Mouse (Mus musculus) hindbrain, embryonic 15.5 days (tissue): ENCODE measurements at regions not wholly inside any gene's neighbourhood (a gene's known extent, or its start where the extent isn't known, plus 50 kb on each side); places are given as distances from the start of the nearest gene placed in this dataset.

Source experiments
- ATAC-seq: fragments of 200-750 bp; cut with Nextera tagmentation; 2 replicates; pipeline ENCODE4 v1.8.0; 2017; ENCODE audit warnings: low read depth, moderate number of reproducible peaks, moderate TSS enrichment; ENCODE audit not compliant: low FRiP score
- H3K27ac ChIP-seq: fragments of 300-500 bp; sonication (generic); replicated peaks from 2 replicates; pipeline ENCODE4 v1.5.1; 2015; ENCODE audit warnings: mild to moderate bottlenecking, inconsistent platforms
- H3K27me3 ChIP-seq: fragments of 300-500 bp; sonication (generic); 2 replicates; pipeline ENCODE4 v1.6.1; 2015; ENCODE audit warnings: control low read depth, inconsistent platforms
- H3K36me3 ChIP-seq: fragments of 300-500 bp; sonication (generic); 2 replicates; pipeline ENCODE4 v1.6.1; 2015; ENCODE audit warnings: control low read depth, inconsistent platforms
- H3K4me1 ChIP-seq: fragments of 300-500 bp; sonication (generic); replicated peaks from 2 replicates; pipeline ENCODE4 v1.6.1; 2015; ENCODE audit warnings: control low read depth, inconsistent platforms
- H3K4me2 ChIP-seq: fragments of 300-500 bp; sonication (generic); 2 replicates; pipeline ENCODE4 v1.6.1; 2015; ENCODE audit warnings: moderate library complexity, mild to moderate bottlenecking, inconsistent platforms
- H3K4me3 ChIP-seq: fragments of 300-500 bp; sonication (generic); 2 replicates; pipeline ENCODE4 v1.5.1; 2015; ENCODE audit warnings: mild to moderate bottlenecking, inconsistent platforms
- H3K9ac ChIP-seq: fragments of 300-500 bp; sonication (generic); 2 replicates; pipeline ENCODE4 v1.6.1; 2015; ENCODE audit warnings: inconsistent platforms
- H3K9me3 ChIP-seq: fragments of 300-500 bp; sonication (generic); 2 replicates; pipeline ENCODE4 v1.6.1; 2016; ENCODE audit warnings: control low read depth, inconsistent platforms
- WGBS: fragments of 180-500 bp; shearing (Covaris S2); methylation state at CpG from one replicate; pipeline ENCODE4 v1.1.7; 2015; 5-methylcytosine and 5-hydroxymethylcytosine counted together

GRCm38 (mm10) chr19:32881443-32881842 is 124.1 kb downstream of the Pten start:
- ATAC-seq, result no peak
- no peak overlapping the region for H3K9ac ChIP-seq
- no peaks in the 10 kb centered on the region for H3K36me3 ChIP-seq
- 0 out of 2 replicates have a peak, but pooled peaks cover 4% of the 10 kb centered on the region for H3K4me1 ChIP-seq
- H3K4me3 ChIP-seq, result no peak overlapping the region
- H3K27me3 ChIP-seq, result no peaks in the 10 kb centered on the region
- WGBS, result 88% methylated on average over 3 of the region's 3 CpGs
- H3K27ac ChIP-seq, result no peak overlapping the region
- no peaks in the 10 kb centered on the region for H3K9me3 ChIP-seq
- H3K4me2 ChIP-seq, result no peak overlapping the region

- 79% methylated on average over 3 of the region's 3 CpGs for WGBS
- Histone ChIP-seq H3K9me3 (no peaks in the 10 kb centered on the region), H3K27me3 (no peaks in the 10 kb centered on the region), H3K4me3 (no peak overlapping the region), H3K4me2 (no peak overlapping the region), H3K9ac (no peak overlapping the region), H3K36me3 (no peaks in the 10 kb centered on the region), H3K4me1 (0 out of 2 replicates have a peak, but pooled peaks cover 4% of the 10 kb centered on the region), H3K27ac (no peak overlapping the region)
- no peak for ATAC-seq
These were observed 127.0 kb downstream of the Pten start for GRCm38 (mm10) chr19:32884279-32884678.

- no peaks in the 10 kb centered on the region for H3K9me3 ChIP-seq
- 0 out of 2 replicates have a peak, but pooled peaks cover 4% of the 10 kb centered on the region for H3K4me1 ChIP-seq
- WGBS, result 44% methylated on average over 12 of the region's 12 CpGs
- H3K4me2 ChIP-seq, result peak overlapping the region; percentile 22; the same call in 1 of the 2 replicates
- no peaks in the 10 kb centered on the region for H3K27me3 ChIP-seq
- no peaks in the 10 kb centered on the region for H3K36me3 ChIP-seq
- no peak overlapping the region for H3K27ac ChIP-seq
- peak; percentile 51; the same call in 1 of the 2 replicates for ATAC-seq
- no peak overlapping the region for H3K9ac ChIP-seq
- no peak overlapping the region for H3K4me3 ChIP-seq
These were observed 128.3 kb downstream of the Pten start for GRCm38 (mm10) chr19:32885481-32886131.

- H3K27me3 ChIP-seq, result no peaks in the 10 kb centered on the region
- H3K27ac ChIP-seq, result no peak overlapping the region
- no peak overlapping the region for H3K9ac ChIP-seq
- H3K9me3 ChIP-seq, result no peaks in the 10 kb centered on the region
- 79% methylated on average over 7 of the region's 7 CpGs for WGBS
- 0 out of 2 replicates have a peak, but pooled peaks cover 4% of the 10 kb centered on the region for H3K4me1 ChIP-seq
- H3K4me2 ChIP-seq, result no peak overlapping the region
- ATAC-seq, result no peak
- no peaks in the 10 kb centered on the region for H3K36me3 ChIP-seq
- H3K4me3 ChIP-seq, result no peak overlapping the region
These were observed 129.9 kb downstream of the Pten start for GRCm38 (mm10) chr19:32887190-32887589.

- H3K9me3 ChIP-seq, result no peaks in the 10 kb centered on the region
- H3K27me3 ChIP-seq, result no peaks in the 10 kb centered on the region
- no peaks in the 10 kb centered on the region for H3K36me3 ChIP-seq
- H3K4me1 ChIP-seq, result 0 out of 2 replicates have a peak, but pooled peaks cover 4% of the 10 kb centered on the region
- H3K27ac ChIP-seq, result no peak overlapping the region
- no peak for ATAC-seq
- 79% methylated on average over 12 of the region's 12 CpGs for WGBS
- no peak overlapping the region for H3K4me2 ChIP-seq
- no peak overlapping the region for H3K9ac ChIP-seq
- H3K4me3 ChIP-seq, result no peak overlapping the region
These were observed 131.5 kb downstream of the Pten start for GRCm38 (mm10) chr19:32888616-32889305.

GRCm38 (mm10) chr19:32890801-32891200 is 133.5 kb downstream of the Pten start:
- Histone ChIP-seq H3K9me3 (no peaks in the 10 kb centered on the region), H3K27ac (no peak overlapping the region), H3K36me3 (no peaks in the 10 kb centered on the region), H3K4me1 (no peaks in the 10 kb centered on the region), H3K9ac (no peak overlapping the region), H3K4me3 (no peak overlapping the region), H3K4me2 (no peak overlapping the region), H3K27me3 (no peaks in the 10 kb centered on the region)
- ATAC-seq, result no peak
- WGBS, result 88% methylated on average over 6 of the region's 6 CpGs

- WGBS, result 91% methylated on average over 5 of the region's 5 CpGs
These were observed 135.2 kb downstream of the Pten start for GRCm38 (mm10) chr19:32892469-32892868.

GRCm38 (mm10) chr19:32903454-32904108 is 146.3 kb downstream of the Pten start:
- WGBS, result 74% methylated on average over 7 of the region's 7 CpGs
- H3K9ac ChIP-seq, result no peak overlapping the region
- no peak for ATAC-seq

More at GRCm38 (mm10) chr19:32892469-32892868, 135.2 kb downstream of the Pten start:
- no peaks in the 10 kb centered on the region for H3K4me1 ChIP-seq
- no peak overlapping the region for H3K4me2 ChIP-seq
- ATAC-seq, result no peak
- H3K4me3 ChIP-seq, result no peak overlapping the region
- H3K9ac ChIP-seq, result no peak overlapping the region
- H3K27ac ChIP-seq, result no peak overlapping the region
- no peaks in the 10 kb centered on the region for H3K9me3 ChIP-seq
- no peaks in the 10 kb centered on the region for H3K36me3 ChIP-seq
- H3K27me3 ChIP-seq, result no peaks in the 10 kb centered on the region

GRCm38 (mm10) chr19:32904517-32904916 is 147.2 kb downstream of the Pten start:
- H3K4me1 ChIP-seq, result no peaks in the 10 kb centered on the region
- 79% methylated on average over 7 of the region's 7 CpGs for WGBS
- H3K9ac ChIP-seq, result no peak overlapping the region
- no peaks in the 10 kb centered on the region for H3K9me3 ChIP-seq
- H3K4me3 ChIP-seq, result no peak overlapping the region
- no peaks in the 10 kb centered on the region for H3K36me3 ChIP-seq
- no peak overlapping the region for H3K27ac ChIP-seq
- H3K27me3 ChIP-seq, result no peaks in the 10 kb centered on the region
- no peak for ATAC-seq
- H3K4me2 ChIP-seq, result no peak overlapping the region

More at GRCm38 (mm10) chr19:32903454-32904108, 146.3 kb downstream of the Pten start:
- Histone ChIP-seq H3K4me3 (no peak overlapping the region), H3K4me2 (no peak overlapping the region), H3K27ac (no peak overlapping the region), H3K9me3 (no peaks in the 10 kb centered on the region), H3K36me3 (no peaks in the 10 kb centered on the region), H3K27me3 (no peaks in the 10 kb centered on the region), H3K4me1 (no peaks in the 10 kb centered on the region)

GRCm38 (mm10) chr19:32905901-32906431 is 148.7 kb downstream of the Pten start:
- no peak for ATAC-seq
- no peak overlapping the region for H3K4me2 ChIP-seq
- no peaks in the 10 kb centered on the region for H3K36me3 ChIP-seq
- H3K9me3 ChIP-seq, result no peaks in the 10 kb centered on the region
- H3K27me3 ChIP-seq, result no peaks in the 10 kb centered on the region
- 74% methylated on average over 8 of the region's 8 CpGs for WGBS
- no peak overlapping the region for H3K27ac ChIP-seq
- no peak overlapping the region for H3K4me3 ChIP-seq
- no peak overlapping the region for H3K9ac ChIP-seq
- H3K4me1 ChIP-seq, result no peaks in the 10 kb centered on the region

- H3K9ac ChIP-seq, result no peak overlapping the region
- no peak overlapping the region for H3K27ac ChIP-seq
- H3K9me3 ChIP-seq, result no peaks in the 10 kb centered on the region
- H3K4me2 ChIP-seq, result no peak overlapping the region
- whole genome bisulfite sequencing, result 74% methylated on average over 5 of the region's 5 CpGs
- ATAC-seq, result no peak
- H3K27me3 ChIP-seq, result no peaks in the 10 kb centered on the region
- no peaks in the 10 kb centered on the region for H3K4me1 ChIP-seq
- H3K36me3 ChIP-seq, result no peaks in the 10 kb centered on the region
- H3K4me3 ChIP-seq, result no peak overlapping the region
These were observed 149.5 kb downstream of the Pten start for GRCm38 (mm10) chr19:32906820-32907219.

- Histone ChIP-seq H3K27ac (no peak overlapping the region), H3K36me3 (no peaks in the 10 kb centered on the region), H3K9me3 (no peaks in the 10 kb centered on the region), H3K4me2 (no peak overlapping the region), H3K9ac (no peak overlapping the region), H3K27me3 (no peaks in the 10 kb centered on the region), H3K4me3 (no peak overlapping the region), H3K4me1 (no peaks in the 10 kb centered on the region)
- 20% methylated on average over 4 of the region's 4 CpGs for WGBS
- no peak for ATAC-seq
These were observed 152.8 kb downstream of the Pten start for GRCm38 (mm10) chr19:32910050-32910462.
